Mouse (Mus musculus) cerebellum, adult 8-10 months (tissue): Measurements from ENCODE around the gene Smndc1.

Source experiments
- DNase-seq: peaks from one replicate; pipeline ENCODE4 v3.0.0; 2022

The Smndc1 gene

GRCm38 (mm10) chr19:53378421-53378820 is 12.0 kb downstream of the Smndc1 start:
- no peak for DNase-seq

- no peak for DNase-seq
Measured at GRCm38 (mm10) chr19:53377652-53378051, 12.7 kb downstream of the Smndc1 start.

DNA sequence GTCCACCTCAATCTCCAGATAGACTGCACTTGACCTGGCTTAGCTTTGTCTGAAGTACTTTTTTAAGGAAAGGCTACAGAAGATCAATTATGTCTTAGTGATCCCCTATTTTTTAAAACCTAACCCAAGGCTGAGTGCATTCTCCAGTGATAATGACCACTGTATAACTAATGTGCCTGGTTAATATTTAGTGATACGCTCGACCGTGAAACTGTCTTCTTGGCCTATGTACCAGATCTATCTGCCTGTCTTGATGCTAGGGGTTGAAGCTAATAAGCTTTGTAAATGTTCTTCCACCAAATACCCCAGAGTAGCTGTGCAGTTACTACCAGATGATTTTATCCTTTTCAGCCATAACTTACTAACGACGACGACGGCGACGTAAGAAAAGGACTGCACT is 14.6 kb downstream of the Smndc1 start:
- DNase-seq: no peak

DNA sequence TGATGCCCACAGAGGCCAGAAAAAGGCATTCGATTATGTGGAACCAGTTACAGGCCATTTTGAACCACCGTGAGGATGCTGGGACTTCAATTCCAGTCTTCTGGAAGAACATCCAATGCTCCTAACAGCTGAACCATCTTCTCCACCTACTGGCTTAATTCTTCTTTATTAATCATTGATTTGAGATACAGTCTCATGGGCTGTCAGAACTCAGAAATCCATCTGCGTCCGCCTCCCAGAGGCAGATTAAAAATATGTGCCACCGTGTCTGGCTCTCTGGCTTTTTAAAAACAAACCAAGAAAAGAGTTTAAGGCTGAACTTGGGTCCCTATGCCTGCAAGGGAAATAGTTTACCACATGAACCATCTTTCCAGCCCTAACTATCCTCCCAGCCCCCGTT is 15.1 kb downstream of the Smndc1 start:
- DNase-seq: no peak

DNA sequence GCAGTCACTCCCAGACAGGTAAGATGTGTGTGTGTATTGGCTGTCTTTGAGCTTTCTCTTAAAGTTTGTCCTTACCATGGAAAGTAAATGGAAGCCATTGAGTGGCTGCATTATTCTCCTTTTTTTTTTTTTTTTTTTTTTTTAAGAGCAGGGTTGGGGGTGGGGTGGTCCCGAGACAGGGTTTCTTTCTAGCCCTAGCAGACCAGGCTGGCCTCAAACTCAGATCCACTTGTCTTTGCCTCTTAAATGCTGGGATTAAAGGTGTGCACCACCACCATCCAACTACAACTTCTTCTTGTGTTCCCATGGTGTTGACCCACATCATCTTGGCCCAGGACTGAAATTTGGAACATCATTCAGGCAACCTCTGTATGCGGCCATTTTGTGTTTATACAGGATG is 16.8 kb downstream of the Smndc1 start:
- DNase-seq: no peak

DNA sequence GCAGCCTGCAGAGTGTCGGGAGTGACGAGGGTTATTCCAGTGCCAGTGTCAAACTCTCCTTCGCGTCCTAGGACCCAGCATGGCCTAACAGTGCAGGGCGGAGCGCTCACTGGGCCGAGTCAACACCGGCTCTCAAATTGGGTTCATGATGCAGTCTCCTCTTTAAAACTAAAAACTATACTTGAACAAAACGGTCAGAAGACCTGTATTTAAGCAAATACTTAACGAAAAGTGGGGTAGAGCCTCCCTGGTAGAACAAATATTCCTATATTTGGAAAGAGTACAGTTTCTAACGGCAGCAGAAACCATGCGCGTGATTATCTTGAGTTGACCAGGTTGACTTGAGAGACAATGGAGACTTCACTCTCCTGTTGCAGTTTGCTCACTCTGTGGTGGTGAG is 18.7 kb downstream of the Smndc1 start, which contains the start of gene Gm10197:
Gm10197 (minus strand) TSS at position 101 of the 400 bp plus-strand sequence.
- DNase-seq: no peak

- no peak for DNase-seq
Measured at GRCm38 (mm10) chr19:53370233-53370632, 20.1 kb downstream of the Smndc1 start.

GRCm38 (mm10) chr19:53369469-53370043 is 20.8 kb downstream of the Smndc1 start:
- DNase-seq: peak; percentile 87

GRCm38 (mm10) chr19:53366881-53367280 is 23.5 kb downstream of the Smndc1 start:
- DNase-seq: no peak

GRCm38 (mm10) chr19:53366057-53366775 is 24.2 kb downstream of the Smndc1 start:
- no peak for DNase-seq

DNA sequence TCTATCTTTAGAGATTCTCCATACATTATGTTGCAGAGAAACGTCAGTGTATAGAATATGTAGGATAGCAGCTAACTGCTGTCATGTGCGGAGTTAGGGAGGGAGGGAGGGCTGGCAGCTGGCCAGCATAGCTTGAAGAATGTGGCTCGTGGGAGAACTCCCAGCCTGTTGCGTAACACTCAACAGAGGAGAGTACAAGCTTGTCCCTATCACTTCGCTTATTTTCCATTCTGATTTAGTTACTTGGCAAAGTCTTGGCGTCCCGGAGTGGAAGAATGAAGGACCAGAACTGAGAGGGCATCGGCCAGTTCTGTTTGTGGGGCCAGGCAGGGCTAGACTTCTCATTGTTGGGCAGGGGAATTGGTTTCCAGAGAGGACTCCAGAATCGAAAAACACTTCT is 25.4 kb downstream of the Smndc1 start:
- no peak for DNase-seq

GRCm38 (mm10) chr19:53364551-53364950 is 25.8 kb downstream of the Smndc1 start:
- DNase-seq: no peak

DNA sequence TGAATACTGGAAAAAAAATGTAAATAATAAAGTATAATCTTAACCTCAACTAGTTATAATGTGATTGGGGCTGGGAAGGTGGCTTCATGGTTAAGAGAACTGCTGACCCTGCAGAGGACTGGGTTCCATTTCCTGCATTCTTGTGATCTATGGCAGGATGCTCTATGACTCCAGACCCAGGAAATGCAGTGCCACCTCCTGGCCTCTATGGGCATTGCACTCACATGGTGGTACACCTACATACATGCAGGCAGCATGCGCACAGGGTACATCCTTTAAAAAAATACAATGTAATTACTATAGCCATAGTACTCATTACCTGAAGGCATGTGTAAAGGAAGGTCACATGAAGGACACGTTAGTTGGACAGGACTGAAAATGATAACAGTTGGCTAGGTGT is 27.4 kb downstream of the Smndc1 start:
- DNase-seq: no peak

- peak; percentile 63 for DNase-seq
Measured at GRCm38 (mm10) chr19:53360265-53360958, 30.0 kb downstream of the Smndc1 start.

- peak; percentile 88 for DNase-seq
Measured at GRCm38 (mm10) chr19:53359160-53360033, 31.0 kb downstream of the Smndc1 start.

DNA sequence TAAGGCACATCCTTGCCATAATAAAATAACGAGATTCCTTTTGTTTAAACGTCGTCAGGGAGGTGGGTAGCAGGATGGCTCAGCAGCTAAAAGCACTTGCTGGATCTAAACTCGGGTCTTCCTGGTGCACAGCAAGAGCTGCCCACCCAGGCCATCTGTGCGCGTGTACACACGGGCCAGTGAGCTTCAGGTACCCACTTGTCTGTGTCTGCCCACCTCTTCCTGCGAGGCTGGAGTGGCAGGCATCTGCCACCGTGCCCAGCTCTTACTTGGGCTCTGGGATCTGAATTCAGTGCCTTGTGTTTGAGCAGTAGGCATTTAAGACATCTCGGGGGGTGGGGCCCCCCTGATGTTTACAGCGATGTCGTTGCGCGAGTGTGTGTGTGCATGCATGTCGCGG is 35.3 kb downstream of the Smndc1 start:
- DNase-seq: no peak

- DNase-seq: no peak
Measured at GRCm38 (mm10) chr19:53354271-53355000, 35.9 kb downstream of the Smndc1 start.

GRCm38 (mm10) chr19:53353864-53354263 is 36.5 kb downstream of the Smndc1 start:
- DNase-seq: no peak

DNA sequence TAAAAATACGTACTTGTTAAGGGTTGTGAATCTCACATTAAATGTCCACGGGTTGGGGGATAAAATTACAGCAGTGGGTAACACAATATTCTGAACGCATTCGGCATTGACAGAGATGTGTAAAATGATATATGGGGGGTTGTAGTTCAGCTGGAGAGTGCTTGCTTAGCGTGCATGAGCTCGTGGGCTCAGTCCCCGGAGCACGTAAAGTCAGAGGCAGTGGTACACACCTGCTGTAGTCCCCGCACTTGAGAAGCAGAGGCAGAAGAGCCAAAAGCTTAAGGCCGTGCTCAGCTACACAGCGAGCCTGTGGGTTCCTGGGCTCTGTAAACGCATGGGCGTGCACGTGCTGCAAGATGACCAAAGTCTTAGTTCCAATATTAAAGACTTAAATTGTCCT is 44.6 kb downstream of the Smndc1 start:
- no peak for DNase-seq

DNA sequence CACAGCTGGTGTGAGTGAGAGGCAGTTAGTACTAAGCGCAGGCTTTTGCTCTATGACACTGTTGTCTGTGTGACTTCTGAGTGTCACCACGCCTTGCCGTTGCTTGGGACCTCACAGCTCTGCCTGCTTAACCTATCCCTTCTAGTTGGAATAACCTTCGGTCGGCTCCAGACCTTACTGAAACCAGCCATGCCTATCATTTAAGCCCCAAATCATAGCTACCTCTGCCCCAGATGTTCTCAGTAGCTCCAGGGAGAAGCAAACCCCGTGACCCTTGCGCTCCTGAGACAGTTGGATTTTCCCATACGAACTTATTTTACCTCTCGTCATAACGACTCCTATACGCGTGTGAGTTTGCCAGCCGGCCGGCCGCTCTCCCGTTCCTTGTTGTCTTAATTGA is 46.3 kb downstream of the Smndc1 start:
- DNase-seq: no peak

- DNase-seq: no peak
Measured at GRCm38 (mm10) chr19:53343174-53343881, 47.0 kb downstream of the Smndc1 start.

GRCm38 (mm10) chr19:53340423-53340822 is 50.0 kb downstream of the Smndc1 start:
- no peak for DNase-seq
